Mouse (Mus musculus) E14TG2a.4 (cell line): ENCODE results near the gene N4bp2.

Experiments
- H3K27me3 ChIP-seq: 2 replicates; pipeline ENCODE4 v1.6.1; 2014; ENCODE audit warnings: low read length, control low read depth; ENCODE audit not compliant: insufficient read depth
- H3K36me3 ChIP-seq: 2 replicates; pipeline ENCODE4 v1.6.1; 2014; ENCODE audit warnings: low read length, control low read depth; ENCODE audit not compliant: insufficient read depth
- H3K4me1 ChIP-seq: replicated peaks from 2 replicates; pipeline ENCODE4 v1.6.1; 2014; ENCODE audit warnings: low read depth, low read length, control low read depth
- H3K4me3 ChIP-seq: replicated peaks from 2 replicates; pipeline ENCODE4 v1.5.1; 2014; ENCODE audit warnings: mild to moderate bottlenecking, low read length
- H3K9me3 ChIP-seq: 2 replicates; pipeline ENCODE4 v1.6.1; 2014; ENCODE audit warnings: low read length, control low read depth
- CTCF ChIP-seq: conservative IDR thresholded peaks from 2 replicates; pipeline ENCODE4 v1.5.1; 2014; ENCODE audit warnings: low read length
- NANOG ChIP-seq: IDR thresholded peaks from 2 replicates; pipeline ENCODE4 v1.6.1; 2014; ENCODE audit warnings: borderline replicate concordance, low read length, mixed read lengths
- POU5F1 ChIP-seq: IDR thresholded peaks from 2 replicates; pipeline ENCODE4 v1.6.1; 2014; ENCODE audit warnings: low read length, borderline replicate concordance

N4bp2 gene

DNA sequence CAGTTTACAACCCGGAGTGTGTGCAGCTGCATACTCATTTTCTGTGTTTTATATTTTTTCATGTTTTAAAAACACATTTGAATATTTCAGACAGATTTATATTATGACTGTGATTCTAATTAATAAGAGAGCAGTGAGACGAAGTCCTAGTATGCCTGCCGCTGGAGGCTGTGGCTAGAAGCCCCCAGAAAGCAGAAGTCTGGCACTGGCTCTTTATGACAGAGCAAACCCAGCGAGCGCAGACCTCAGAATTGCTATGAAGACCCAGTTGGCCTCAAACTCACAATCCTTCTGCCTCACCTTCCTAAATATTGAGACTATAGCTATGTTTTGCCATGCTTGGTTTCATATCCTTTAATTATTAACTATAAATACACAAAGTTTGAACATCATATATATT lies 64.9 kb downstream of the N4bp2 start:
- Histone ChIP-seq H3K27me3 (no peaks in the 10 kb centered on the region), H3K36me3 (peaks cover 16% of the 10 kb centered on the region), H3K4me3 (no peak overlapping the region), H3K4me1 (no peaks in the 10 kb centered on the region), H3K9me3 (no peaks in the 10 kb centered on the region)
- TF ChIP-seq CTCF: no peak
- TF ChIP-seq NANOG: no peak
- no peak for TF ChIP-seq POU5F1

DNA sequence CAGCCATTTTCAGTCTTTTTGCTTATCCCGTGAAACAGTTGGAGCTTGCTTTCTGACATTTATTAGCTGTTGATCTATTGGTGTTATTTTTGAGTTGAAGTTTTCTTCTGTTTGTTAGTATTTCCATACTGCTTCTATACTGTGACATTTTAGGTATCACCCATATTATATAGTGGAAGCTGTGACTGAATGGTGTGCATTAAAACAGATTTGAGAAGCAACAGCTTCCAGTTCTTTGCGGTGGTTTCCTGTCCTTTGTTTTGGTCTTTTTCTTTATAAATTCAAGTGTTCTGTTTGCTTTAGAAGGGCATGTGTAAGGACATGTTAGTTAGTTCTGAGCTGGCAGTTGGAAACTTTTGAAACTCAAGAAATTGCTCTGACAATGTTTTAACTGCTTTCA lies 65.7 kb downstream of the N4bp2 start:
- Histone ChIP-seq H3K4me1 (no peaks in the 10 kb centered on the region), H3K9me3 (no peaks in the 10 kb centered on the region), H3K4me3 (no peak overlapping the region), H3K27me3 (no peaks in the 10 kb centered on the region), H3K36me3 (peaks cover 16% of the 10 kb centered on the region)
- TF ChIP-seq POU5F1: no peak
- no peak for TF ChIP-seq NANOG

DNA sequence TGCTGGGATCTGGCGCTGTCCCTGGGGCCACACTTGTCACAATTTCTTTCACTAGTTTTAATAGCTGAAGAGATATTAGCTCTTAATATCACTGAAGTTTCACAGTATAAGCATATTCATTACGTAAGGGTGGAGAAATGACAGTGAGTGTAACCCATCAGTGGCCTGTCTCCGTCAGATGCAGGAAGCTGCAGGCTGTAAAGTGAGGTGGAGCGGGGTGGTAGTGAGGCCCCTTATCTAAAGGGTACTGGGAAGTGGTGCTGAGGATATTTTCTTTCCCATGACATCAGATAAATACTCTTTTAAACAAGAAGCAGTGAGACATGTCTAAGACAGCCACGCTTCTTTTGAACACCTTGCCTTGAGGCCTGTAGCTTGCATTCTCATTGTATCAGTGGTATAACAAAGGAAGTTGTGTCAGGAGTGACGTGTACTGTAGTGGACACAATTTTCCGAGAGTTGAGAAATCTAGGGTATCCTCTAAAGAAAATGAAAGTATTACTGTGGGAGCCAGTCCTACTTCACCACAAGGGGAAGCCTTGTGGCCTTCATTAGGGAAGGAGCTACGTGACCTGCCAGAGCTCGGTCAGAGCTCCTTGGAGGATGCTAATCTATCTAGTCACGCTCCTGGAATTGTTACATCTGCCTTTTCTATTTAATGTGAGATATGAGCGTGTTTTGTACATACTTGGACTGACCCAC lies 68.7 kb downstream of the N4bp2 start:
- TF ChIP-seq POU5F1 (no peak), NANOG (no peak), CTCF (no peak)
- H3K4me3 ChIP-seq: no peak overlapping the region

DNA sequence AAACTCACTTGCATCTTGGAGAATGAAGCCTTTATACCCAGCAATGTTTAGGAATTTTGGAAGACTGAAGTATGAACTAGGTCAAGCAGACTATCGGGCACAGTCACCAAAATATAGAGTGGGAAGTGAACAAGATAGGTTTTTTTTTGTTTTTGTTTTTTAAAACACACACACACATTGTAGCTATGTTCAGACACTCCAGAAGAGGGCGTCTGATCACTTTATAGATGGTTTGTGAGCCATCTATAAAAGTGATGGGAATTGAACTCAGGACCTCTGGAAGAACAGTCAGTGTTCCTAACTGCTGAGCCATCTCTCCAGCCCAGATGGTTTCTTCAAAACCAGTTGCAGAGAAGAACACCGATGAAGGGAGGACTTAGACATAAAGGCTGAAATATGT lies 69.8 kb downstream of the N4bp2 start:
- no peak for TF ChIP-seq POU5F1
- no peak for TF ChIP-seq NANOG
- TF ChIP-seq CTCF: peak; percentile 9; the same call in 1 of the 2 replicates
- H3K4me1 ChIP-seq: no peaks in the 10 kb centered on the region; the same call in 1 of the 2 replicates
- H3K4me3 ChIP-seq: no peak overlapping the region
- no peaks in the 10 kb centered on the region for H3K27me3 ChIP-seq
- no peaks in the 10 kb centered on the region for H3K36me3 ChIP-seq
- no peaks in the 10 kb centered on the region for H3K9me3 ChIP-seq

More for the DNA sequence above, 68.7 kb downstream of the N4bp2 start:
- peaks cover 1% of the 10 kb centered on the region; the same call in 1 of the 2 replicates for H3K36me3 ChIP-seq
- no peaks in the 10 kb centered on the region for H3K27me3 ChIP-seq
- H3K9me3 ChIP-seq: no peaks in the 10 kb centered on the region
- H3K4me1 ChIP-seq: no peaks in the 10 kb centered on the region

DNA sequence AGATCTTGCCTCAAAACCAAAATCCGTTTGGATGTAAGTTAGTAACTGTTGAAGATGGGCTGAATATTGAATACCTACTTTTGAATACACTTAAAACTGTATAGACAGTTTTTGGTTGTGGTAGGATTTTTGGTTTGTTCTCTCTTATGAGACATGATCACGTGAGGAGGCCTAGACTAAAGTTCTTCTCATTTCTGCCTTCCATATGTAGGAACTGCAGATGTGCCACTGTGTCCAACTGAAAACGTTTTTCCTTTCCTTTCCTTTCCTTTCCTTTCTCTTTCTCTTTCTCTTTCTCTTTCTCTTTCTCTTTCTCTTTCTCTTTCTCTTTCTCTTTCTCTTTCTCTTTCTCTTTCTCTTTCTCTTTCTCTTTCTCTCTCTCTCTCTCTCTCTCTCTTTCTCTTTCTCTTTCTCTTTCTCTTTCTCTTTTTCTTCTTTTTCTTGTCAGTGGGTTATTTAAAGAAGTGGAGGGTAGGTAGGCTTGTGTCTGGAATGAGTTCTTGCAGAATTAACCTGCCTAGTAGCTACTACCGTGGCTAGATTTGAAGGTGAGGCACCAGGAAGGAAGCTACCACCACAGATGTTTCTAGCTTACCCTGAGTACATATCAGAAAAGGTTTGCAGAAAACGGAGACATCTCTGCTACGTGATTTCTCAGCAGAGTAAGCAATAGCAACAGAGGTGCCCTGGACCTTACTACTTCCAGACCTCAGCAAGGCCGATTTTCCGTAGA lies 70.6 kb downstream of the N4bp2 start:
- no peaks in the 10 kb centered on the region for H3K27me3 ChIP-seq
- TF ChIP-seq POU5F1 (no peak), NANOG (no peak), CTCF (no peak)
- no peak overlapping the region for H3K4me3 ChIP-seq
- H3K36me3 ChIP-seq: no peaks in the 10 kb centered on the region
- H3K4me1 ChIP-seq: no peaks in the 10 kb centered on the region; the same call in 1 of the 2 replicates
- H3K9me3 ChIP-seq: no peaks in the 10 kb centered on the region

DNA sequence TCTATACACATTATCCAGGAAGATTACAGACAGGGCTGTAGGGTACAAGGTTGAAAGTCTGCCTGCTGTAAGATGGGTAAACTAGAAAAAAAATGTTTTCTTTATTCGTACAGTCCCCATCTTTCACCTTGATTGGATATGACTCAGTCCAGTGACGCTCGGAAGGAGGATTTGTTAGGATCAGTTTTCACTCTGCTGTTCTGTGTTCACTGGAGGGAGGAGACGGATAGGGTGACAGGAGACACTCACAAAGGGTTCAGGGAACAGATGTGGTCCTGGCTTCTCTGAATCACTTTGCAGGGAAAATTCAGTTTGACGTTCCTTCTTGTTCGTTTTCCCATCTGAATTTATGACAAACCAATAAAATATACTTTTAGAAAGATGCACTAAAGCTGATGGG lies 74.7 kb downstream of the N4bp2 start:
- H3K4me1 ChIP-seq: peaks cover 9% of the 10 kb centered on the region
- no peaks in the 10 kb centered on the region for H3K9me3 ChIP-seq
- H3K27me3 ChIP-seq: no peaks in the 10 kb centered on the region
- TF ChIP-seq POU5F1 (no peak), NANOG (no peak), CTCF (no peak)
- H3K4me3 ChIP-seq: no peak overlapping the region
- no peaks in the 10 kb centered on the region for H3K36me3 ChIP-seq

DNA sequence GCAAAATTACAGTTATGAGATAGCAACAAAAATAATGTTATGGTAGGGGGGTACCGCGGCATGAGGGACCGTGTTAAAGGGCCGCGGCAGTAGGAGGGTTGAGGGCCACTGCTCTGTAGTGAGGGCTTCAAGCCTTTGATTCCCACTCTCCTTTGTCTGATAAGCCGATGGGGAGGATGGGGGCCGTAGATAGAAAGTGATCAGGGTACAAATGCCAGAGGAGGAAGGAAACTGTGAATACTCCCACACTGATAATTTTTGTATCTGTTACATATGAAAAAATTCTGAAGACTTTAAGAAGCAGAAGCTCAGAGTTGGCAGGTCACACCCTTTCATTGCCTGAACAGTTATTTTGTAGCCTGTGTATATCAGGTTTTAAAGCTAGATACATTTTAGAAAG lies 79.6 kb downstream of the N4bp2 start:
- H3K27me3 ChIP-seq: 0 out of 2 replicates have a peak, but pooled peaks cover 2% of the 10 kb centered on the region
- H3K4me3 ChIP-seq: no peak overlapping the region
- H3K9me3 ChIP-seq: no peaks in the 10 kb centered on the region

DNA sequence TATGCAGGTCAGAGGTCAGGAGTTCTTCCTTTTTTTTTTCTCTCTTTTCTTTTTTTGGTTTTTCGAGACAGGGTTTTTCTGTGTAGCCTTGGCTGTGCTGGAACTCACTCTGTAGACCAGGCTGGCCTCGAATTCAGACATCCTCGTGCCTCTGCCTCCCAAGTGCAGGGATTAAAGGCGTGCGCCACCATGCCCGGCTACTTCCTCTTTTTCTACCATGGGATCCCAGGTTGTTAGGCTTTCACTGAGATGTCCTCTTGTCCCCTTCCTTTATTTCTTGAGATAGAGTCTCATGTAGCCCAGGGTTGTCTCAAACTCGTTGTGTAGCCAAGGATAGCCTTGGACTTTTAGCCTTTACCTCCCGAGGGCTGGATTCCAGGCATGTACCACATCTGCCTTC lies 83.2 kb downstream of the N4bp2 start:
- H3K4me3 ChIP-seq: no peak overlapping the region
- no peaks in the 10 kb centered on the region for H3K36me3 ChIP-seq
- TF ChIP-seq POU5F1: no peak
- no peak for TF ChIP-seq NANOG
- TF ChIP-seq CTCF: no peak
- 0 out of 2 replicates have a peak, but pooled peaks cover 2% of the 10 kb centered on the region for H3K27me3 ChIP-seq
- H3K9me3 ChIP-seq: no peaks in the 10 kb centered on the region
- H3K4me1 ChIP-seq: peaks cover 15% of the 10 kb centered on the region; the same call in 1 of the 2 replicates

More for the DNA sequence above, 79.6 kb downstream of the N4bp2 start:
- Histone ChIP-seq H3K36me3 (no peaks in the 10 kb centered on the region), H3K4me1 (peaks cover 9% of the 10 kb centered on the region; the same call in 1 of the 2 replicates)
- TF ChIP-seq NANOG (no peak), POU5F1 (no peak), CTCF (no peak)
